In genomic region chr6:32017406-32018104, GRCm38 (mm10) we compare ENCODE assay signal across 10 mouse cellular contexts. TPM values are rescaled to one million over a fixed set of nuclear protein-coding genes. Genes with fewer than 3 reads are reported as not detected.
DNase-seq lines count a peak whose midpoint lies in the region; ATAC-seq lines count a peak whose summit lies in the region.
"Had no signal": no experiment of that assay in that cellular context is flagged by ENCODE, and none has a peak within 500 bp of the region (broad histone marks: within the 10 kb centered on the region; RNA-seq: fewer than 3 reads in every experiment).

No protein-coding gene starts in this region.

- H3K36me3 ChIP-seq in heart, embryonic 12.5 days, result no peaks in the 10 kb centered on the region
- H3K36me3 ChIP-seq in neural tube, embryonic 13.5 days, result no peaks in the 10 kb centered on the region

- H3K27me3 ChIP-seq in heart, embryonic 12.5 days (replicated peaks), result no peaks in the 10 kb centered on the region
- H3K27me3 ChIP-seq in neural tube, embryonic 13.5 days, result no peaks in the 10 kb centered on the region

- DNase-seq in heart, adult 18-20 months, result peak; percentile 46 to 47
- DNase-seq in neural tube, embryonic 10.5 days (ENCODE audit: extremely low spot score, low spot score), result no peak
- DNase-seq in cerebellum, postnatal 36 days, result peak; percentile 46 to 52
- DNase-seq in lung, postnatal 4 days, result peak; percentile 13 to 65
- DNase-seq in thymus, adult 18-20 months, result no peak

- WGBS in heart, embryonic 12.5 days, result 83% methylated on average over 14 of the region's 14 CpGs
- 68% methylated on average over 14 of the region's 14 CpGs for WGBS in neural tube, embryonic 13.5 days

- peaks cover 9% of the 10 kb centered on the region; the same call in 1 of the 2 replicates for H3K4me1 ChIP-seq in heart, embryonic 12.5 days (replicated peaks)
- peaks cover 23% of the 10 kb centered on the region for H3K4me1 ChIP-seq in neural tube, embryonic 13.5 days (replicated peaks)

- ATAC-seq in heart, embryonic 12.5 days (ENCODE audit: insufficient number of reproducible peaks, low FRiP score), result no peak
- ATAC-seq in neural tube, embryonic 13.5 days (ENCODE audit: low read depth), result peak; percentile 77
- ATAC-seq in activated CD4-positive, CD25-positive, alpha-beta regulatory T cell, adult 4 months, result no peak

- no peak overlapping the region for H3K9ac ChIP-seq in heart, embryonic 12.5 days
- no peak overlapping the region for H3K9ac ChIP-seq in neural tube, embryonic 13.5 days

- H3K4me3 ChIP-seq in heart, embryonic 12.5 days, result no peak overlapping the region
- H3K4me3 ChIP-seq in neural tube, embryonic 13.5 days, result no peak overlapping the region

- no peak overlapping the region for H3K4me2 ChIP-seq in heart, embryonic 12.5 days
- no peak overlapping the region for H3K4me2 ChIP-seq in neural tube, embryonic 13.5 days

- no peaks in the 10 kb centered on the region for H3K9me3 ChIP-seq in heart, embryonic 12.5 days (replicated peaks)
- no peaks in the 10 kb centered on the region for H3K9me3 ChIP-seq in neural tube, embryonic 13.5 days

- no peak overlapping the region for H3K27ac ChIP-seq in heart, embryonic 12.5 days (ENCODE audit: poor library complexity, severe bottlenecking)
- no peak overlapping the region for H3K27ac ChIP-seq in neural tube, embryonic 13.5 days (replicated peaks)

RNA-seq across cellular contexts. Expression of gene 1700012A03Rik, which starts 32.5 kb away (rescaled TPM):
- not detected for total RNA-seq in heart, adult 18-20 months (2021)
- not detected in 2 replicates for polyA plus RNA-seq in heart, embryonic 12.5 days (2016; fragmentation: Nextera tagmentation; extraction: Ambion mirVana)
- polyA plus RNA-seq in neural tube, embryonic 13.5 days (2015; fragmentation: Nextera tagmentation; extraction: Ambion mirVana), result not detected in 2 replicates
- polyA plus RNA-seq in activated CD4-positive, CD25-positive, alpha-beta regulatory T cell, adult 4 months (2017; shearing (Covaris generic)), result not detected
- total RNA-seq: hematopoietic stem cell, adult 5-6 weeks had no signal
- polyA plus RNA-seq: cortical plate, adult 2 months had no signal

Comparison
In these comparisons a context has a peak if more than half of its experiments do, and no peak if none do; other contexts are left out.
1. DNase-seq: peak in heart, adult 18-20 months (2 of 2), cerebellum, postnatal 36 days (2 of 2) and lung, postnatal 4 days (2 of 2); none in neural tube, embryonic 10.5 days (single experiment) and thymus, adult 18-20 months (0 of 2).